Mouse (Mus musculus): ENCODE results near the gene Btbd16. TPM values are rescaled to one million over a fixed set of nuclear protein-coding genes. Genes with fewer than 3 reads are reported as not detected.
A peak's percentile ranks its signal among the peaks of the same experiment; 100 is the strongest.

The Btbd16 gene
- total and polyA plus RNA-seq, 2 experiments from 2014 or later: 0.10 to 0.41 TPM

- DNase-seq (no peak), ATAC-seq (no peak)
- Histone ChIP-seq H3K36me3 (ENCODE audit: insufficient read depth) (no peaks in the 10 kb centered on the region), H3K4me3 (ENCODE audit: low read depth, low read length) (no peak overlapping the region), H3K4me2 (ENCODE audit: low read depth) (no peak overlapping the region), H3K27ac (ENCODE audit: low read depth, low read length) (no peak overlapping the region), H3K4me1 (ENCODE audit: insufficient read depth) (no peaks in the 10 kb centered on the region), H3K27me3 (ENCODE audit: insufficient read depth, low read length) (no peaks in the 10 kb centered on the region), H3K9me3 (ENCODE audit: low read length) (no peaks in the 10 kb centered on the region), H3K9ac (no peak overlapping the region)
- TF ChIP-seq CTCF (IDR thresholded peaks at IDR 0.05; ENCODE audit: low read depth): no peak
- over 99% methylated on average over 4 of the region's 4 CpGs for WGBS
These were observed 13.7 kb downstream of the Btbd16 start for GRCm38 (mm10) chr7:130787537-130787936.

GRCm38 (mm10) chr7:130788950-130789349 is 15.1 kb downstream of the Btbd16 start:
- H3K9ac ChIP-seq: no peak overlapping the region
- no peak overlapping the region for H3K4me2 ChIP-seq (ENCODE audit: low read depth)
- no peaks in the 10 kb centered on the region for H3K27me3 ChIP-seq (ENCODE audit: insufficient read depth, low read length)
- H3K9me3 ChIP-seq (ENCODE audit: low read length): no peaks in the 10 kb centered on the region
- TF ChIP-seq CTCF (IDR thresholded peaks at IDR 0.05; ENCODE audit: low read depth): no peak
- no peaks in the 10 kb centered on the region for H3K36me3 ChIP-seq (ENCODE audit: insufficient read depth)
- no peak overlapping the region for H3K4me3 ChIP-seq (ENCODE audit: low read depth, low read length)
- 92% methylated on average over 3 of the region's 3 CpGs for WGBS
- no peak for DNase-seq
- ATAC-seq: no peak
- no peak overlapping the region for H3K27ac ChIP-seq (ENCODE audit: low read depth, low read length)
- no peaks in the 10 kb centered on the region for H3K4me1 ChIP-seq (ENCODE audit: insufficient read depth)

- no peak for DNase-seq
- Histone ChIP-seq H3K9me3 (ENCODE audit: low read length) (no peaks in the 10 kb centered on the region), H3K27ac (ENCODE audit: low read depth, low read length) (no peak overlapping the region), H3K27me3 (ENCODE audit: insufficient read depth, low read length) (no peaks in the 10 kb centered on the region), H3K4me2 (ENCODE audit: low read depth) (no peak overlapping the region), H3K4me3 (ENCODE audit: low read depth, low read length) (no peak overlapping the region), H3K4me1 (ENCODE audit: insufficient read depth) (no peaks in the 10 kb centered on the region), H3K9ac (no peak overlapping the region), H3K36me3 (ENCODE audit: insufficient read depth) (no peaks in the 10 kb centered on the region)
- 89% methylated on average over 7 of the region's 7 CpGs for WGBS
- TF ChIP-seq CTCF (IDR thresholded peaks at IDR 0.05; ENCODE audit: low read depth): no peak
- ATAC-seq: no peak
These were observed 15.6 kb downstream of the Btbd16 start for GRCm38 (mm10) chr7:130789456-130789855.

GRCm38 (mm10) chr7:130793671-130794070 is 19.8 kb downstream of the Btbd16 start:
- Histone ChIP-seq H3K4me3 (ENCODE audit: low read depth, low read length) (no peak overlapping the region), H3K4me2 (ENCODE audit: low read depth) (no peak overlapping the region), H3K4me1 (ENCODE audit: insufficient read depth) (no peaks in the 10 kb centered on the region), H3K9me3 (ENCODE audit: low read length) (no peaks in the 10 kb centered on the region), H3K27me3 (ENCODE audit: insufficient read depth, low read length) (no peaks in the 10 kb centered on the region), H3K9ac (no peak overlapping the region), H3K27ac (ENCODE audit: low read depth, low read length) (no peak overlapping the region), H3K36me3 (ENCODE audit: insufficient read depth) (no peaks in the 10 kb centered on the region)
- ATAC-seq: no peak
- DNase-seq: no peak
- 83% methylated on average over 9 of the region's 9 CpGs for WGBS
- TF ChIP-seq CTCF (IDR thresholded peaks at IDR 0.05; ENCODE audit: low read depth): no peak

GRCm38 (mm10) chr7:130796786-130797185 is 22.9 kb downstream of the Btbd16 start:
- WGBS: 69% methylated on average over 8 of the region's 8 CpGs
- ATAC-seq (no peak), DNase-seq (no peak)
- no peaks in the 10 kb centered on the region for H3K9me3 ChIP-seq (ENCODE audit: low read length)
- H3K4me3 ChIP-seq (ENCODE audit: low read depth, low read length): no peak overlapping the region
- no peaks in the 10 kb centered on the region for H3K27me3 ChIP-seq (ENCODE audit: insufficient read depth, low read length)
- peak; percentile 44 for TF ChIP-seq CTCF (IDR thresholded peaks at IDR 0.05; ENCODE audit: low read depth)
- no peak overlapping the region for H3K27ac ChIP-seq (ENCODE audit: low read depth, low read length)
- no peaks in the 10 kb centered on the region for H3K36me3 ChIP-seq (ENCODE audit: insufficient read depth)
- H3K4me2 ChIP-seq (ENCODE audit: low read depth): no peak overlapping the region
- no peaks in the 10 kb centered on the region for H3K4me1 ChIP-seq (ENCODE audit: insufficient read depth)
- H3K9ac ChIP-seq: no peak overlapping the region

GRCm38 (mm10) chr7:130797524-130797923 is 23.7 kb downstream of the Btbd16 start:
- no peaks in the 10 kb centered on the region for H3K4me1 ChIP-seq (ENCODE audit: insufficient read depth)
- no peak overlapping the region for H3K4me2 ChIP-seq (ENCODE audit: low read depth)
- H3K27ac ChIP-seq (ENCODE audit: low read depth, low read length): no peak overlapping the region
- H3K27me3 ChIP-seq (ENCODE audit: insufficient read depth, low read length): no peaks in the 10 kb centered on the region
- no peak for DNase-seq
- no peak overlapping the region for H3K9ac ChIP-seq
- WGBS: 91% methylated on average over 6 of the region's 6 CpGs
- no peaks in the 10 kb centered on the region for H3K36me3 ChIP-seq (ENCODE audit: insufficient read depth)
- no peak overlapping the region for H3K4me3 ChIP-seq (ENCODE audit: low read depth, low read length)
- no peaks in the 10 kb centered on the region for H3K9me3 ChIP-seq (ENCODE audit: low read length)
- ATAC-seq: no peak
- TF ChIP-seq CTCF (IDR thresholded peaks at IDR 0.05; ENCODE audit: low read depth): no peak

GRCm38 (mm10) chr7:130799418-130799817 is 25.5 kb downstream of the Btbd16 start:
- ATAC-seq (no peak), DNase-seq (no peak)
- Histone ChIP-seq H3K9me3 (ENCODE audit: low read length) (no peaks in the 10 kb centered on the region), H3K4me3 (ENCODE audit: low read depth, low read length) (no peak overlapping the region), H3K4me1 (ENCODE audit: insufficient read depth) (no peaks in the 10 kb centered on the region), H3K27me3 (ENCODE audit: insufficient read depth, low read length) (no peaks in the 10 kb centered on the region), H3K4me2 (ENCODE audit: low read depth) (no peak overlapping the region), H3K9ac (no peak overlapping the region), H3K36me3 (ENCODE audit: insufficient read depth) (no peaks in the 10 kb centered on the region), H3K27ac (ENCODE audit: low read depth, low read length) (no peak overlapping the region)
- no peak for TF ChIP-seq CTCF (IDR thresholded peaks at IDR 0.05; ENCODE audit: low read depth)
- WGBS: 90% methylated on average over 10 of the region's 10 CpGs

GRCm38 (mm10) chr7:130800681-130801080 is 26.8 kb downstream of the Btbd16 start:
- no peak for TF ChIP-seq CTCF (IDR thresholded peaks at IDR 0.05; ENCODE audit: low read depth)
- H3K9ac ChIP-seq: no peak overlapping the region
- no peak overlapping the region for H3K27ac ChIP-seq (ENCODE audit: low read depth, low read length)
- DNase-seq (no peak), ATAC-seq (no peak)
- no peaks in the 10 kb centered on the region for H3K36me3 ChIP-seq (ENCODE audit: insufficient read depth)
- H3K4me1 ChIP-seq (ENCODE audit: insufficient read depth): no peaks in the 10 kb centered on the region
- no peaks in the 10 kb centered on the region for H3K27me3 ChIP-seq (ENCODE audit: insufficient read depth, low read length)
- H3K4me3 ChIP-seq (ENCODE audit: low read depth, low read length): no peak overlapping the region
- no peak overlapping the region for H3K4me2 ChIP-seq (ENCODE audit: low read depth)
- 61% methylated on average over 4 of the region's 4 CpGs for WGBS
- H3K9me3 ChIP-seq (ENCODE audit: low read length): no peaks in the 10 kb centered on the region
